Mouse (Mus musculus): ENCODE results near the gene Arhgap5. TPM values are rescaled to one million over a fixed set of nuclear protein-coding genes. Genes with fewer than 3 reads are reported as not detected.
"Not testable (repeated sequence)": the region's sequence is repeated elsewhere in the genome, so short reads cannot be mapped to it uniquely, and the experiment has no call there.

Gene Arhgap5
- polyA plus RNA-seq, 1 experiment from 2014 or later, result 49.1 TPM

DNA sequence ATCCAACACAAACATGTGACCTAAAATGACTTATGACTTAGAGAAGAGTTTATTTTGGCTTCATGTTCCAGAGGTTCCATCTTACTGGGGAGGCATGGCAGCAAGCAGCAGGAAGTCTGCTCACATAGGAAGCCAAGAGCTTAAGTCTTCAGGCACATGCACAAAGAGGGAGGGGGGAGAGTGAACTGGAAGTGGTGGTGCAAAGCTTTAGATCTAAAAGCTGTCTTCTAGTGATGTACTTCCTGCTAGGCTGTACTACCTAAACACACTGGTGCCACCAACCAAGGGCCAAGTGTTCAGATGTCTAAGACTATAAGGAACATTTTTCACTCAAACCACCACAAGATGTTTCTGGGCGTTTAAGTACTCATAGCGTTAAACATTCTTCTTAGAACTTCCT, 48.3 kb downstream of the Arhgap5 start:
- Histone ChIP-seq H3K4me1 (no peaks in the 10 kb centered on the region), H3K4me2 (no peak overlapping the region), H3K27me3 (no peaks in the 10 kb centered on the region), H3K27ac (no peak overlapping the region), H3K4me3 (no peak overlapping the region), H3K9ac (no peak overlapping the region), H3K9me3 (no peaks in the 10 kb centered on the region), H3K36me3 (no peaks in the 10 kb centered on the region)
- no peak for ATAC-seq (ENCODE audit: insufficient number of reproducible peaks, insufficient read depth, low FRiP score, low TSS enrichment, low read depth)
- 97% methylated on average over 2 of the region's 2 CpGs for WGBS

GRCm38 (mm10) chr12:52555188-52555876, 51.6 kb downstream of the Arhgap5 start:
- Histone ChIP-seq H3K4me3 (no peak overlapping the region), H3K4me1 (no peaks in the 10 kb centered on the region), H3K4me2 (no peak overlapping the region), H3K27ac (no peak overlapping the region), H3K9me3 (no peaks in the 10 kb centered on the region), H3K9ac (no peak overlapping the region), H3K27me3 (no peaks in the 10 kb centered on the region), H3K36me3 (0 out of 2 replicates have a peak, but pooled peaks cover 5% of the 10 kb centered on the region)
- ATAC-seq (ENCODE audit: insufficient number of reproducible peaks, insufficient read depth, low FRiP score, low TSS enrichment, low read depth), result no peak
- 67% methylated on average over 3 of the region's 3 CpGs for WGBS

- Histone ChIP-seq H3K27ac (no peak overlapping the region), H3K27me3 (no peaks in the 10 kb centered on the region), H3K4me2 (no peak overlapping the region), H3K9me3 (no peaks in the 10 kb centered on the region), H3K4me3 (no peak overlapping the region), H3K9ac (no peak overlapping the region), H3K4me1 (no peaks in the 10 kb centered on the region), H3K36me3 (peaks cover 24% of the 10 kb centered on the region)
- no peak for ATAC-seq (ENCODE audit: insufficient number of reproducible peaks, insufficient read depth, low FRiP score, low TSS enrichment, low read depth)
- WGBS, result 98% methylated on average over 5 of the region's 5 CpGs
Observed at GRCm38 (mm10) chr12:52565654-52566053, 61.9 kb downstream of the Arhgap5 start.

DNA sequence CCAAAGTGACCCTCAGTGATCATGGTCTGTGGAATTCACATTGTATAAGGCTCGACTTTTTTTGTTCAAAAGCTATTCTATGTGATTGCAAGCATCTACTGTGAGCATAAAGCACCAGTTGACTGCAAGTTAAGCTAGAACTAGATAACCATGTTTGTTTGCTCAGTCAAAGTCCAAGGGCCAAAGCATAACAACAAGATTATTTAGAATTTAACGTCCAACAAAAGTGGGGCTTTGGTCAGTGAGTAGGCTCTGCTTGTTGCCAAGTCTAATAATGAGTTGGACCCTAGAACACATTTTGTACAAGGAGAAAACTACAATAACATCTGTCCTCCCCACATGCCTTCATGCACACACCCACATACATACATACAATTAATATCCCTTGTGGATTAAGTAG, 69.6 kb downstream of the Arhgap5 start:
- Histone ChIP-seq H3K9me3 (no peaks in the 10 kb centered on the region), H3K4me3 (no peak overlapping the region), H3K27ac (no peak overlapping the region), H3K27me3 (no peaks in the 10 kb centered on the region), H3K36me3 (peaks cover 14% of the 10 kb centered on the region), H3K4me1 (no peaks in the 10 kb centered on the region), H3K4me2 (no peak overlapping the region), H3K9ac (no peak overlapping the region)
- ATAC-seq (ENCODE audit: insufficient number of reproducible peaks, insufficient read depth, low FRiP score, low TSS enrichment, low read depth), result no peak
- WGBS, result 89% methylated on average over 2 of the region's 2 CpGs

- not testable (repeated sequence) for H3K4me2 ChIP-seq, H3K4me3 ChIP-seq
- WGBS, result 83% methylated on average over 2 of the region's 2 CpGs
Observed at GRCm38 (mm10) chr12:52586466-52586865, 82.7 kb downstream of the Arhgap5 start.

GRCm38 (mm10) chr12:52587473-52588010, 83.8 kb downstream of the Arhgap5 start:
- H3K27ac ChIP-seq, result no peak overlapping the region
- no peak for ATAC-seq (ENCODE audit: insufficient number of reproducible peaks, insufficient read depth, low FRiP score, low TSS enrichment, low read depth)
- no peaks in the 10 kb centered on the region for H3K9me3 ChIP-seq
- H3K36me3 ChIP-seq, result no peaks in the 10 kb centered on the region
- H3K9ac ChIP-seq, result no peak overlapping the region
- H3K27me3 ChIP-seq, result no peaks in the 10 kb centered on the region
- 41% methylated on average over 2 of the region's 2 CpGs for WGBS
- peaks cover 5% of the 10 kb centered on the region; the same call in 1 of the 2 replicates for H3K4me1 ChIP-seq
- H3K4me2 ChIP-seq, result no peak overlapping the region
- no peak overlapping the region for H3K4me3 ChIP-seq

More at GRCm38 (mm10) chr12:52586466-52586865, 82.7 kb downstream of the Arhgap5 start:
- H3K27me3 ChIP-seq; H3K9ac ChIP-seq; ATAC-seq (ENCODE audit: insufficient number of reproducible peaks, insufficient read depth, low FRiP score, low TSS enrichment, low read depth); H3K4me1 ChIP-seq; H3K9me3 ChIP-seq; H3K36me3 ChIP-seq; H3K27ac ChIP-seq: not testable (repeated sequence)

DNA sequence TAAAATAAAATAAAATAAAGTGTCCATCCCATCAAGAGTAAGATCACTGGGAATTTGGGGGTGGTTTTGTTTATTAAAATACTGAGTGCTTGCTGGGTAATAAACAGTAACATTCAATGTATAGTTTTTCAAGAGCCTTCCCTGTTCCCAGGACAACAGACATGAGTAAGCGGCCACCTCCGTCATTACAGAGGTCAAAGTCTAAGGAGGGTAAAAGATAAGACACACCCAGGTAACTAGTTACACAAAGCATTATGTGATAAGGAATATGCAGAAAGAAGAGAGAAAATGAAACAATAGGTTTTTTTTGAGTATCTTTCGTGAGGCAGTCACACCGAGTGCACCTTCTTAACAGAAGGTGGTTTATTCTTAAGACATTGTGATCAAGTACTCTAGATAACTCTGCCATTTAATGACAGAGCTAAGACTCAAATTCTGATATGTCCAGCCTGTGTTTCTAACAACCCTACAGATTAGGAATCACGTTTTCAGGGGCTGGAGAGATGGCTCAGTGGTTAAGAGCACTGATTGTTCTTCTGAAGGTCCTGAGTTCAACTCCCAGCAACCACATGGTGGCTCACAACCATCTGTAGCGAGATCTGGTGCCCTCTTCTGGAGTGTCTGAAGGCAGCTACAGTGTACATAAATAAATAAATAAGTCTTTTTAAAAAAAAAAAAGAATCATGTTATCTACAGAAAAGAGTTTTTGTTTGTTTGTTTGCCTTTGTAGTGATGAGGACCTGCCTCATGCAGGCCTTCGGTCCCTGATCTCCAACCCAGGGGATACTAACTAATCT, 91.8 kb downstream of the Arhgap5 start:
- H3K4me1 ChIP-seq, result no peaks in the 10 kb centered on the region
- no peak for ATAC-seq (ENCODE audit: insufficient number of reproducible peaks, insufficient read depth, low FRiP score, low TSS enrichment, low read depth)
- no peak overlapping the region for H3K4me2 ChIP-seq
- no peak overlapping the region for H3K4me3 ChIP-seq
- H3K9me3 ChIP-seq, result peaks cover 6% of the 10 kb centered on the region; the same call in 1 of the 2 replicates
- no peak overlapping the region for H3K27ac ChIP-seq
- WGBS, result 85% methylated on average over 7 of the region's 7 CpGs
- H3K9ac ChIP-seq, result no peak overlapping the region
- H3K27me3 ChIP-seq, result no peaks in the 10 kb centered on the region
- no peaks in the 10 kb centered on the region for H3K36me3 ChIP-seq

- Histone ChIP-seq H3K36me3 (no peaks in the 10 kb centered on the region), H3K4me3 (peak overlapping the region; percentile 83), H3K9ac (peak overlapping the region; percentile 82; the same call in 1 of the 2 replicates), H3K27me3 (no peaks in the 10 kb centered on the region), H3K27ac (peak overlapping the region; percentile 93; the same call in 1 of the 2 replicates), H3K9me3 (peaks cover 6% of the 10 kb centered on the region; the same call in 1 of the 2 replicates), H3K4me1 (peaks cover 12% of the 10 kb centered on the region; the same call in 1 of the 2 replicates), H3K4me2 (peak overlapping the region; percentile 68)
- no peak for ATAC-seq (ENCODE audit: insufficient number of reproducible peaks, insufficient read depth, low FRiP score, low TSS enrichment, low read depth)
- 18% methylated on average over 2 of the region's 2 CpGs for WGBS
Observed at GRCm38 (mm10) chr12:52602471-52602870, 98.7 kb downstream of the Arhgap5 start.

GRCm38 (mm10) chr12:52602883-52603694, 99.3 kb downstream of the Arhgap5 start:
- no peaks in the 10 kb centered on the region for H3K36me3 ChIP-seq
- ATAC-seq (ENCODE audit: insufficient number of reproducible peaks, insufficient read depth, low FRiP score, low TSS enrichment, low read depth), result peak; percentile 91
- H3K4me1 ChIP-seq, result peaks cover 12% of the 10 kb centered on the region; the same call in 1 of the 2 replicates
- H3K4me3 ChIP-seq, result peak overlapping the region; percentile 83
- under 1% methylated on average over 35 of the region's 35 CpGs for WGBS
- H3K27ac ChIP-seq, result peak overlapping the region; percentile 93
- H3K9ac ChIP-seq, result peak overlapping the region; percentile 82
- peak overlapping the region; percentile 68 for H3K4me2 ChIP-seq
- peaks cover 6% of the 10 kb centered on the region; the same call in 1 of the 2 replicates for H3K9me3 ChIP-seq
- no peaks in the 10 kb centered on the region for H3K27me3 ChIP-seq

GRCm38 (mm10) chr12:52603695-52604255, 100.0 kb downstream of the Arhgap5 start:
- peak overlapping the region; percentile 83 for H3K4me3 ChIP-seq
- WGBS, result under 1% methylated on average over 21 of the region's 21 CpGs

More at GRCm38 (mm10) chr12:52603695-52604255, 100.0 kb downstream of the Arhgap5 start:
- no peaks in the 10 kb centered on the region for H3K9me3 ChIP-seq
- H3K36me3 ChIP-seq, result no peaks in the 10 kb centered on the region
- peak overlapping the region; percentile 93 for H3K27ac ChIP-seq
- ATAC-seq (ENCODE audit: insufficient number of reproducible peaks, insufficient read depth, low FRiP score, low TSS enrichment, low read depth), result peak; percentile 80
- peak overlapping the region; percentile 68 for H3K4me2 ChIP-seq
- H3K27me3 ChIP-seq, result no peaks in the 10 kb centered on the region
- peaks cover 12% of the 10 kb centered on the region; the same call in 1 of the 2 replicates for H3K4me1 ChIP-seq
- H3K9ac ChIP-seq, result peak overlapping the region; percentile 82
